Mouse (Mus musculus) left cerebral cortex, postnatal 10 days (tissue): ENCODE measurements around the gene Apba3. TPM values are rescaled to one million over a fixed set of nuclear protein-coding genes. Genes with fewer than 3 reads are reported as not detected.
A peak's percentile ranks its signal among the peaks of the same experiment; 100 is the strongest.

Experiments
- DNase-seq, 2 experiments: peaks; one replicate each; pipeline ENCODE4 v3.0.0; 2021 to 2022; ENCODE audit warnings: low spot score in 2 of 2, mixed read lengths in 1 of 2; ENCODE audit errors: extremely low spot score in 1 of 2
- intact Hi-C: fragments of 180-260 bp; cut with DNase I; formaldehyde crosslinking; loops from one replicate; pipeline ENCODE4 v1.15.1; 2025
- total RNA-seq, 2 experiments: library from RNA; stranded (reverse); gene quantifications; 2 replicates each; pipeline ENCODE4 v1.2.3; 2021

Apba3 gene
- total RNA-seq, 2 experiments from 2014 or later = 23.7 to 32.6 TPM

DNA sequence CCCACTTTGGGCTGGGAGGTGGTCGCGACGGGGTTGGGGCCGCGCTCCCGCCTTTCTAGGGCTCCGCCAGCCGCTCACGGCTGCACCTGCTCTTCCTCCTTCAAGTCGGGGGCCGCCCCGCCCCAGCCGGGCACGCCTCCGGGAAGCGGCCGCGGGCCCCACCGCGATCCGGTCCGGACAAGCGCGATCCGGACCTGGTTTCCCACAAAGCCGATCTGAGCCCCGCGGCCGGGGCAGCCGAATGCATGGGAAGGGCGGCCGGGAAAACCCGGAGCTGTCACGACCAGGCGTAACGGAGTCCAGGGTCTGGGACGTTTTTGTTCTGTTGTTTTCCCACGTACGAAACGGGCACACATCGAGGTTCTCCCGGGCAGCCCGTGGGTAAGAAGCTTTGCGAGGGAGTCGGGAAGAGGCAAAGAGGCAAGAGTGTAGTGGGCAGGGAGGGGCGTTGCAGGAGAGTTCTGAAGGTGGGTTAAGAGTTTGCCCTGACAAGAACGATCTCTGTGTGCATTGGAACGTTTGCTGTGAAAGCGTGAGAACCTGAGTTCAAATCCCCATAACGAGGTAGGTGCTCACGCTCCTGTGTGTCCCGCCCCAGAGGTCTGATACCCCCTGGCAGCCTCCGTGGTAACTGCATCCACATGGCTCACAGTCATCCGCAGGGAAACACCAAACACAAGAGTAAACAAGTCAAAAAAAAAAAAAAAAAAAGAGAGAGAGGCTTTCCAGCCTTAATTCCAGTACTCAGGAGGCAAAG lies 19.1 kb downstream of the Apba3 start:
- intact Hi-C loops = loop anchor here (5.0 kb wide), 1 partner anchor 36 kb away; the partner anchor contains the start of gene Cactin
- peak; percentile 79 to 92 for DNase-seq

DNA sequence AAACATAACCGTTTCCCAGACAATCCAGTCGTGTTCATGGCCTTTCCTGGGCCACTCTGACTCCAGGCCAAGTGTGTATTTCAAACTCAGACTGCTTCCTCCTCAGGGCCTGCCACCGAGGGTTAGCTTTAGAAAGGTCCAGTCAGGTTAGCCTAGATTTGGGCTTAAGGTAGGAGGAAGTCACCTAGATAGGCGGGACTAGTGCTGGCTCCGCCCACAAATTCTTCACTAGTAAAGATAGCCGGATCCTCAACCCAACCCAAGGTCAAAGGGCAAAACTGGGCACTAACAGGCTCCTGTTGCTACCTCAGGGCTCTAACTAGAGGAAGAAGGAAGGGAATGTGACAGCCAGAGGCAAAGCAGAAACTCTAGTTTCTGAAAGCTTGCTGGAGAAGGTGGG lies 19.8 kb downstream of the Apba3 start:
- no peak for DNase-seq
- intact Hi-C loops = loop anchor here (5.0 kb wide), 1 partner anchor 36 kb away; the partner anchor contains the start of gene Cactin

DNA sequence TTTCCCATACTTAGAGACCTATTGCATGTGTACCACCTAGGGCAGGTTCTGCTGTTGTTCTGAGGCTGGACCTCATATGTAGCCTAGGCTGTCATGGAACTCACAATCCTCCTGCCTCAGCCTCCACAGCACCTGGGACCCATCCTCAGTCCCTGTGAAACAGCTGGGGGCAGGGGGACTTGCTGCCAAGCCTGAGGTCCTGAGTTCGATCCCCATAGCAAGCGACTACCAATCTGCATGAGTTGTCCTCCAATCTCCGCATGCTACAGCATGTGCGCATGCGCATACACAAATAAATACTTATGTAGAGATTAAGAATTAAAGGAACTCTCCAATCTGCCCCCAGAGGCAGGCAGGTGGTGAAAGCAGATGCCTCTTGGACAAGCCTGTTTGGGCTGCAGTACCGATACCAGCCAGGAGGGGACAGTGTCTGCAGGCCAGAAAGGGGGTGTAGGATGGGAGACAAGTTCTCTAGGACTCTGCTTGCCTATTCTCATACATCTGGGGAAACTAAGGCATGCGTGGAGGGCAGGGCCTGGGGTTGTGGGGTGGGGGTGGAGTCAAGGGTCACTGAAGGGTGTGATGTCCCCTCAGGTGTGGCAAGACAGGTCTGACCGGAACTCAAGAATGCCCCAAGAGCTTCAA lies 20.9 kb downstream of the Apba3 start:
- DNase-seq = peak in 1 of 2 experiments; percentile 72
- intact Hi-C loops = loop anchor here (5.0 kb wide), 1 partner anchor 35 kb away; the partner anchor contains the start of gene Cactin

DNA sequence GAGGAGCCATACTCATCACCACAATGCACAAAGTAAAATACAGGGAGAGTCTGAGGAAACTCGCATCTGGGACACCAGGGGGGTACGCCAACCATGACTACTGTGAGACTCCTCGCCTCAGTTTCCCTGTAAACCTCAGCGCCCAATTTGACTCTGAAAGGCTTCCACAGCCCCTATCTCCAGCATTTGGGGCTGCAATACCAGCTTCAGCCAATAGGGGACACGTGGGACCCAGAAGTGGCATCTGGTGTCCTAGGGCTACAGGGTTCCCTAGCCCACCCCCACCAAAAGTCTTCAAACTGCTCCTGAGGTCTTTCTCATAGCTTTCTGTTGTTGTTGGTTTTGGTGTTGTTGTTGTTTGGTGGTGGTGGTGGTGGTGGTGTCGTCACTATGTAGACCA lies 21.8 kb downstream of the Apba3 start:
- no peak for DNase-seq
- intact Hi-C loops = loop anchor here (5.0 kb wide), 1 partner anchor 34 kb away; the partner anchor contains the start of gene Cactin

DNA sequence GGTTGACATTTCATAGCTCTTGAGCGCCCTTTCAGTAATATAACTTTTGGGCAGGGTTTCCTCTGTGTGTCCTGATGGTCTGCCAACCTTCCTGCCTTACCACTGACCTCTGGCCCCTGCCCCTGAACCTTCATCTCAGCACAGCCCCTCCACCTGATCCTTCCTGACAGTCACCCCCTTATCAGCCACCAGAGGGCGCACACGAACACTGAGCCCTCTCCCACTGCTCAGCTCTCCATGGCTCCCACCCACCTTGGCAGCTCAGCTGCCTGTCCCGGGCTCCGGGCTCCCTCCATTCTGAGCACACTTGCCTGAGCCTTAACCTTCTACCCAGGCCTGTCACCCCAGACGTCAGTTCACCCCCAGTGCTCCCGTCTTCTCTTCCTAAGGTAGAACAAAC lies 22.5 kb downstream of the Apba3 start:
- DNase-seq = peak; percentile 60 to 78
- intact Hi-C loops = loop anchor here (5.0 kb wide), 1 partner anchor 33 kb away; the partner anchor contains the start of gene Cactin

DNA sequence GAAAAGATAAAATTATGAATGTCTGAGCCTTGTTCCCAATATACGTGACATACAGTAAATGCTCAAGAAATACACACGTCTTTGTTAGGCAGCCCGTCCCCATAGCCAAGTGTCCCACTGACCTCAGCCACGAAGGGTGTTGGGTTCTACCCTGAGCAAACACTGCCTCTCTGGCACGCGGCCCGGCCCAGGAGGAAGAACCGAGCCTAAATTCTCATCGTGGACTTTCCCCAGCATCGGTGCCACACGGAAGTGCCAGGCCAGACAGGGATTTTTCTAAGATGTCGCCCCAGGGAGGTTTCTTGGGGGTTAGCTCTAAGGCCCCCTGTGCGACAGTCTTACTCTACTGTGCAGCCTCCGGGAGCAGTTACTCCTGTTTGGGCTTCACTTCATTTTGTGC lies 23.1 kb downstream of the Apba3 start:
- intact Hi-C loops = loop anchor here (2.0 to 5.0 kb wide), 2 partner anchors 32 to 63 kb away; partner anchors contain the start of gene Cactin
- DNase-seq = no peak

DNA sequence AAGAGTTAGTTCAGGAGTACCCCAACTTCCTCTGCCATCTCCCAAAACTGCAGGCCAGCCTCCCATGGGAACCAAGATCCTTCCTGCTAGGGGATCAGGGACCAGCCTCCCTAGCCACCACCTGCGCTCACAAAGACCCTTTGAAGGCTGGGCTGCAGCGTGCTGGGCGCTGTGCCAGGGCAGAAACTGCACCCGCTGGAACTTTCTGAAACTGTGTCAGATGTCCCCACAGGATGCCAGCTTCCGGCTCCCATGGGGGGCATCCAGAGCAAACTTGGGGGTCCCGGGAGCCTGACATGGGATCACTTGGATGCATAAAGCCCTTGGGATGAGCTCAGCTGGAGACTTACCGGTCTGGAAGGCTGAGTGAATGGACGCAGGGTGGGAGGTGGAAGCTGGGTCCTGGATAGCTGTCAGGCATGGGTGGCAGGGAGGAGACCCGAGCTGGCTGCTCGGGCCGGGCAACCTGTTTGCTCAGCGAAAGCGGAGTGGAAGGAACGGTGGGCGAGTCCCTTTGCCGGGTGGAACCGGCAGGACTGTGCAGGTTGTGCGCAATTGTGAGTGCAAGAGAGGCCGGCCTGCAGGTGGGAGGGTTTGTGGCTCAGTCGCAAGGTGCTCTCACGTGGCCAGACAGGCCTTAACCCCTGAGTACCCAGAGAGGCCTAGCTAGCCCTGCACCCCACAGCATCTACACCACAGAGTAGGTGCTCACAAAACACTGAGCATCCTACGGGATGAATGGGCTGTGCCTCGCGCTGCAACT lies 24.1 kb downstream of the Apba3 start:
- intact Hi-C loops = loop anchor here (2.0 kb wide), 1 partner anchor 62 kb away; no protein-coding TSS in a partner anchor
- DNase-seq = peak in 1 of 2 experiments; percentile 68

DNA sequence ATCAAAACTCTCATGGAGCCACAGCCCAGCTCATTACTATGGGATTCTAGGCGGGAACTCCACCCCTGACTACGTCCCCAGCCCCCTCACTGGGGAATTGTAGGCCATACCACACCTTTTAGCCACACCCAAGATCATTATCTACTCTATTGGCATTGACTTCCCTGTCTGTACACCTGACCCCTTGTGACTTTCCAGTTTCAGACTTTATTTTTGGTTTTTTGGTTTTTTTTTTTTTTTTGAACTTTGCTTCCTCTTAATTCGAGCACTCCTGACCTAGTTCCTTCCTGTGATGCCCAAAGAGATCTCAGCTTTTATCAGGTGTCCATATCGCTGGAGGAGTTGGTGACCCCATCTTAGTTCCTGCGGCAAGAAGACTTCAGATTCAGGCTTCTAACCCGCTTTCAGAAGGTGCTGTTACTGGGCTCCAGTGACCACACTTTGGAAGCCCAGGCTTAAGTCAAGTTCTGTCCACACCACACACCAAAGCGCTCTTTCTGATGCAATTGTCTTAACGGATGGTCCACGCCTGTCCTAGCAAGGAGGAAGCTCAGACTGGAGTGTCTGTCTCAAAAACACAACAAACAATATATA lies 24.8 kb downstream of the Apba3 start, which contains the start of gene Tjp3:
TSS of gene Tjp3 (minus strand) at position 71 of the 594 bp plus-strand sequence.
- intact Hi-C loops = loop anchor here (2.0 kb wide), 1 partner anchor 61 kb away; no protein-coding TSS in a partner anchor
- no peak for DNase-seq

DNA sequence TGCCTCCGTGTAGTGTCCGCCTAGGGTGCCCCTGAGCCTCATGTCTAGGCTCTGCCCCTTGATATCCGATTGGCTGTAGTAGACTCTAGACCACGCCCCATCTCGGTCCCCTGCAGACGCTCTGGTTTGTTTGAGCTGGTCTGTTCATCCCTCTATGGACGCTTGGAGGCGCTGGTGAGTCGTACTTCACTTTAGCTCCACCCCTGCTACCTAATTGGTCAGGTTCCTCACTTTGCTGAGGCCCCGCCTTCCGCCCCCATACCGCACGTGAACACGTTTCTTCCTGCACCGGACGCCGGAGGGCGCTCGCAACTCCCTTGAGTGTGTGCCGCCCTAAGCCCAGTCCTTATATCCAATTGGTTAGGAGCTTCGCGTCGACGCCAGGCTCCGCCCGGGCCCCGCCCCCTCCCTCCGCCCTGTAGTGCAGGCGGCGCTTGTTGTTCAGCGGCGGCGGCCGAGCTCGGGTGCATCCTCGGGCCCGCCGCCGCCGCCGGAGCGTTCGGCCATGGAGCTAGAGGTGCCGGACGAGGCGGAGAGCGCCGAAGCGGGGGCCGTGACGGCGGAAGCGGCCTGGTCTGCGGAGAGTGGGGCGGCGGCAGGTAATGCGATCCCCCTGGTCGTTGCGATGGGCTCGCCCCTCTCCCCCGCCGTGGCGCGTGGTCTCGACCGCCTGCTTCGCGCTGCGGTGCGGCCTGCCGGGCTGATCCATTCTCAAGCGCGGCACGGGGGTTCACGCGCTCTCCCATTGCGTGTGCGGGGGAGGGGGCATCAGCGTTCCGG lies 26.0 kb downstream of the Apba3 start, which contains the start of gene Pip5k1c:
TSS of gene Pip5k1c (plus strand) at position 410 of the 780 bp plus-strand sequence.
- DNase-seq = peak; percentile 99
- intact Hi-C loops = no loop called here

DNA sequence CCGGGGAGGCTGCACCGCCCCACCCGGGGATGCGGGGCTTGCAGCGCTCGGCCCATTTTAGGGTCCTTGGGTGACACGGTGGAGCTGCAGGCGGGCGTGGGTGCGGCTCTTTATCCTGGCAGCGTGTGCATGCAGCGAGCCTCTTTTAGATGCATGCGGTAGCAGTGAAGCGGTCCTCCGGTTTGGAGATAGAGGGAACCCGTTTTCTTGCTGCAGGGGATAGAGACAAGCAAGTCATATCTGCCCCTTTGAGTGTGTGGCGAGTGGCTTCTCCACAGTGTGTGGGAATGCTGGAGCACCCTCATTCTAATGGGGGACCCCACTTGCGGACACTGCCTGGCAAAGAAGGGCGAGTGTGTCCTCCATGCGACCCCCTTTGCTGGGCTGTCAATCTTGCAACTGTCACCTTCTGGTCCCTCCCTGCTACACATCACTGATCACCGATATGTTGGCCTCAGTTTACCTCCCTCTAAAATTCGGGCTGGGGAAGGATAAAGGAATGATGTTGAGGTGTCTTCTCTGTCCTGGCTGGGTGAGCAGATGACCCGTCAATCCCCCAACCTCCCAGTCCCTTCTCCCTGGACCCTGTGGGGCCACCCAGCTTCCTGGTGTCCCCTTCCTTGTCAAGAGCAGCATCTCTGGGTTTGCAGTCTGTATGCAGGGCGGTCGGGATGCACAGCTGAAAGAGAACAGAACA lies 26.7 kb downstream of the Apba3 start:
- DNase-seq = no peak
- intact Hi-C loops = no loop called here

DNA sequence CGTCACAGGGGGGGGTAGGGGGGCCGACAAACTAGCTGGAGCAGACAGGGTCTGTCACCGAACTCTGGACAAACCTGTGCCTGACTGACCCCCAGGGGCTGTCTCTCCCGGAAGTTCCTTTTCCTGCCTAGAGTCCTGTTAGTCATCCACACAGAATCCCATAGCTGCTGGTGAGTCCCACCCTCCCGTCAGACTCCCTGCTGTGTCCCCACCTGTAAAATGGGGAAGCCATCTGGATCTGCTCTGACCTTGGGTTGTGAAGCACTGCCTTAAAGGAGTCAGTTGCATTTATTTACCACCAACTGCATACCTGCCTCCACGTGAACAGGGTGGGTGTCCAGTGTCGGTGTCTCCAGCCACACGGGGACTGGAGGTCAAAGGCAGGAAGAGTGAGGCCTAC lies 27.7 kb downstream of the Apba3 start:
- intact Hi-C loops = no loop called here

DNA sequence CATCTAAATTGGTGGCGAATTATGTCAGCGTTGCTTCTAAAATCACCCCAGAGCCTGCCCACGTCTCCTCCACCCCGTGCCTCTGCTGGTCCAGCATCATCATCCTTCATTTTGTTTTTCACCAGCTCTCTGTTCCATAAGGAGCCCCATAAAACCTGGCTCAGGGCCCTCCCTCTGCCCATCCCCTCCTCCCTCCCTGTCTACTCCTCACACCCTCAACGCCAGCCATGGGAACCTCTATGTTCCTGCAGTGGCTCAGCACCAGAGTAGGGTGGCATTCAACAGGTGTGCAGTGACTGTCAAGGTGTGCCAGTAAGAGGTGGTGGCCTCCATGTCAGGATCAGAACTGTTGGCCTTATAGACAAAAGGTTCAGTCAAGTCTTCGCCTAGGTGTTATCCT lies 28.4 kb downstream of the Apba3 start:
- intact Hi-C loops = no loop called here
- DNase-seq = peak in 1 of 2 experiments; percentile 55

More for the DNA sequence above, 27.7 kb downstream of the Apba3 start:
- peak in 1 of 2 experiments; percentile 49 for DNase-seq

DNA sequence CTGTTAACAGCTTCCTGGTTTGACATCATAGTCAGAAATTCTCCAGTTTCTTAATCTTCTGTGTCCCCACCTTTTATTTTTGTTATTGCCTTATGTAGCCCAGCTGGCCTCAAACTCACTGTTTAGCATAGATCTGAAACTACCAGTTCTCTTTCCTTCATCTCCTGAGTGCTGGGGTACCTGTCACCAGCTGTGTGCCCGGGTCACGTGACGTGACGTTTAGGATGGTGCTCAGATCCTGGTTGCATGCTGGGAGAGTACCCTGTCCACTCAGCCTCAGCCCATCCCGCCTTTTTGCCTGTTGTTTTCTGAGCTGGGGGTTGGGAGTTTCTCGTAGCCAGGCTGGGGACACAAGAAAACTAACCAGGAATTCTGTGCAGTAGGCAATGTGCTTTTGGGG lies 30.5 kb downstream of the Apba3 start:
- intact Hi-C loops = no loop called here
- DNase-seq = no peak

DNA sequence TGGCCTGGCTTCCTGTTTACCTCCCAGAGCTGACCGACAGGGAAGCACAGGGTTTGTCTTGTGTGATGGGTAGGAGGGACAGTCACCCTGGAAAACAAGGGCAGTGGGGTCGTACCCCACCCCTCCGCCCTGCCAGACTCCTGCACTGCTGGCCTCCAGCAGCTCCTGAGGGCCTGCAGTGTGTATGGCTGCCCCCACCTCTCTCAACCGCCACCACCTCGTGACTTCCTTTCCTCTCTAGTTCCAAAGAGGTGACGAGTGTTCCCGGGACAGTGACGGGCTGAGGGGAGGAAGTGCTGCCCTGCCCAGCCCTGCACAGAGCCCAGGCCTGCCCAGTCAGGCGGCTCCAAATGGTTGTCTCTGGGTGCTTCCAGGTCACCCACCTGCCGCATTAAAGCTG lies 31.1 kb downstream of the Apba3 start:
- DNase-seq = peak in 1 of 2 experiments; percentile 57
- intact Hi-C loops = no loop called here

DNA sequence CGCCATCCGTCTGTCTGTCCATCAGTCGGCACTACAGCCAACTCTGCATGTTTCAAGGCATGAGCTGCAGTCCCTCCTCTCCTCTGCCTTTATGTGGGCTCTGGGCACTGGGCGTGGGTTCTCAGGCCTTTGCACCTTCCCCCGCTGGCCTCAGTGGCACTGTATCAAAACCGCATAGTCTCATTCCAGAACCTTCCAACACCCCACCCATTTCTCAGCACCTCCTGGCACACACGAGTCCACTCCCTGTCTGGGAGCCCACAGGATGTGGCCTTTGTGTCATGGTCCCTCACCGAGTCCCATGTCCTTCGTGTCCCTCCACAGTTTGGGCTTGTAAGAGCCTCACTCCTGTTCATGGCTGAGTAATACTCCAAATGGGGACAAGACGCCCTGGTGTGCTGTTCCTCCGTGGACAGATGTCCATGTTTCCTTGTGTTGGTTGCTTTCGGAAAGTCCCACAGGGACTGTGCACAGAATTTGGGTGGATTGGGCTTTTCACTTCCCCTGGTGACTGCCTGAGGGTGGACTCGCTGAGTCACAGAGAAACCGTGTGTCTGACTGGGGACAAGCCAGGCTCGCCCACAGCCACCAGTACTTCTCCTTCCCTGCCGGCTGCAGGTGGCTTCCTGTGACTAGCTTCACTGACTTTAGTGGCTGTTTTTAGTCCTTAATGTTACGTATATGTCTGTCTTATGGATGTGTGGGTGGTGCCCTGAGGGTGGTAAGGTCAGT lies 31.8 kb downstream of the Apba3 start:
- peak in 1 of 2 experiments; percentile 48 for DNase-seq
- intact Hi-C loops = no loop called here

DNA sequence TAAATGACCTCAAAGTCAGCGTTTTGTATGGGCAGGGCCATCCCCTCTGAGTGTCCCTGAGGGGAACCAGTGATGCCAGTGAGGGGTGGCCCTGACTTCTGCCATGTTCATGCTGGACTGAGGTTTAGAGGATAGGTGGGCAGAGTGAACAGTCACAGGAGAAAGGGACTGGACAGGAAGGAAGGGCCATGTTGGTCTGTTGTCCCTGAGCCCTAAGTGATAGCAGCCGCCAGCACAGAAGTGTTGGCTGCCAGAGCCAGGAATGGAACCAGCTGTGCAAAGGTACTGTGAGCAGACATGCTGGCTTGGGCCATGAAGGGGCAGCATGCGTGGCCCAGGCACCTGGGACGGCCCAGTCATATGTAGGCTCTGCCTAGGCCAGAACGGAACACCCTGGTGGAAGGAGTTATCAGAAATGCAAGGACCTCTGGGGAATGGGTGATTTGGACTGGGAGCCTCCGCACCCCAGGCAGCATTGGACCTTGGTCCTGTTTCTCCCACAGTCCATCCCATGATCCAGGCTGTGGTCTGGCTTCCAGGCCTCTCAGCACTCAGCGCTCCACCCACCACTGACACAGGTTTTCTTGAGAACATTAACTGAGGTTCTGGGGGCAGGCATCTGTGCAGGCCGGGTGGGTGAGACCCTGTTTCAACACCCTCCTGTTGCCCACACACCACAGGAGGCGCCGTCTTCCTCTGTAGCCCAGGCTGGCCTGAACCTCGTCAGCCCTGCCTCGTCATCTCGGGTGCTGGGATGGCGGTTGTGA lies 33.0 kb downstream of the Apba3 start:
- no peak for DNase-seq
- intact Hi-C loops = no loop called here
